Mouse (Mus musculus) kidney, adult 11 months (tissue): ENCODE measurements at regions not wholly inside any gene's neighbourhood (a gene's known extent, or its start where the extent isn't known, plus 50 kb on each side); places are given as distances from the start of the nearest gene placed in this dataset.

Experiments
- DNase-seq: peaks from one replicate; pipeline ENCODE4 v3.0.0; 2022

DNA sequence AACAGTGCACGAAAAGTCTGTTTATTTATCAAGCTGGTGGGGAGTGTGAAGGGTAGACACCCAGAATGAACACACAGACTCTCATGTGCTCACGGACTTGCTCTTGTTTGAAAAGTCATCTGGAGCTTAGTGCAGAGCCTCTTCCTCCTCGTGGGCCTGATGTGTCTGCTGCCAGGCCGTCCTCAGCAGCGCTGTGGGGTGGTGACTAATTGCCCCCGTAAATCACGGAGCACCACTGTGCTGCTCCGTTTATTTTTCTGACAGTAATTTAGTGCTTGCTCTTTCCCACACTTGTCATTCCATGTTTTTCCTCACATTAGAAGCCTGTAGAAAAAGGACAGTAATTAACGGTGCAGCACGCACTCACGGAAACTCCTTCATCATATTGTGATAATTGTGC lies 51.2 kb upstream of the Gm17304 start:
- no peak for DNase-seq

DNA sequence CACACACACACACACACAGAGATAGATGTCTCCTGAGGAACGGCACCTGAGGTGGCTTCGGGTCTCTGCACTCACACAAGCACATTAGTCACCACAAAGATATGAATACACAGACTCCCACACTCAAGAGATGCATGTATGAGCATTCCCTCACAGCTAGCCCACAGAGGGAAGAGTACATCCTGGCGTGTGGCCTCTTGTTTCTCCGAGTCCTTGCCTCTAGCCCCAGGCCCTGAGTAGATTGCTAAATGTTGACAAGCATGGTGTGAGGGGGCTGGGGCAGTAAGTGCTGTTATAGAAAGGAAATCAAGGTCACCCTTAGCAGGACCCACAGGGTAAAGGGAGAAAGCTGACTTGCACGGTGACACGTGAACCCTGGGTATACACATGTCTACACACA lies 69.6 kb upstream of the Gm17304 start:
- no peak for DNase-seq

DNA sequence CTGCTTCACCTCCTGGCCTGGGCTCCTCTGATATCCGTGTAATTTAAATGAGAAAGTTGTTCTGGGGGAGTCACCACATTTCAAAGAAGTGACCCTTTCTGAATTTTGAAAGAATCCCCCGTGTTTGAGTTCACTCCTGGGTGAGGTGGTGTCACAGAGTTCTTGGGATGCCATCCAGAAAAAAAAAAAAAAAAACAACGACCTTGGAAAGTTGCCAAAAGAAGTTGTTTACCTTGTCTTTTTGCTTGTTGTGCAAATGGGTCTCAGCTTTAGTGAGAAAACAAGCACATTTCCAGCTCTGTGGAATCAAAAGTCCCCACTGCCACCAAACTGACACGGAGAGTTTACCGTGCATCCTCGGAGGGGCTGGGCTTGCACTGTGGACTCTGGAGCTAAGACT lies 71.7 kb upstream of the Gm17304 start:
- peak; percentile 4 for DNase-seq

DNA sequence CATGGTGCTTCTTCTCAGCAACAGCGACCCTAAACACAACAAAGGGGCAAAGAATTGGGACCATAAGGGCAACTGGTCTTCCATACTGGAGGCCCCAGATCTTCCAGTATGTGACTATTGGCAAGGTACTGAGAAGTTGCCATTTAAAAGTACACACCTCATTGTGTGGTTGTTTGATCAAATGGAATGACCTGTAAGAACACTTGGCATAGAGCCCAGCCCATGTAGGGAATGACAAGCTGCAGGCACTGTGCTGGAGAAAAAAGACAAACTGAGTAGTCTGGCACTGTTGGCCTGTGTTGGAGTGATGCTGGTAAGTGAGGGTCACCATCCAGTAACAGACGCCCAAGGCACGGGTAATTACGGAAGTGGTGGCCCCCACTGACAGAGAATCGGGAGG lies 72.8 kb upstream of the Gm17304 start:
- no peak for DNase-seq

DNA sequence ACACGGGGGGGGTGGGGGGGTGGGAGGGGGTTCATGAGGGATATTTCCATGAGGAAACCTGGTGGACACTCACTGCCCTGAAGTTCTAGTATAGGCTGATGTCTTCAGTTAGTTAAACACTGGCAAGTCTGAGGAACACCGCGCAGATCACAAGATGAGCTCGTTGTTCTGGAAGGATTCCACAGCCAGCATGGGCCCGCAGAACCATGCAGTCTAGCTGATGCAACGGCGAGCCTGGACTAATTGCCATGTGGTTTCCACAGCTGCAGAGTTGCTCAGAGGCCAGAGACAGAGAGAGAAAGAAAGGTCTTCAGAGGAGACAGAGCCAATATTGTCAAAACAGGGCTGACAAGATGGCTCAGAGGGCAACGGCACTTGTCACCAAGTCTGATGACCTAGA lies 70.8 kb upstream of the Barhl2 start:
- no peak for DNase-seq

DNA sequence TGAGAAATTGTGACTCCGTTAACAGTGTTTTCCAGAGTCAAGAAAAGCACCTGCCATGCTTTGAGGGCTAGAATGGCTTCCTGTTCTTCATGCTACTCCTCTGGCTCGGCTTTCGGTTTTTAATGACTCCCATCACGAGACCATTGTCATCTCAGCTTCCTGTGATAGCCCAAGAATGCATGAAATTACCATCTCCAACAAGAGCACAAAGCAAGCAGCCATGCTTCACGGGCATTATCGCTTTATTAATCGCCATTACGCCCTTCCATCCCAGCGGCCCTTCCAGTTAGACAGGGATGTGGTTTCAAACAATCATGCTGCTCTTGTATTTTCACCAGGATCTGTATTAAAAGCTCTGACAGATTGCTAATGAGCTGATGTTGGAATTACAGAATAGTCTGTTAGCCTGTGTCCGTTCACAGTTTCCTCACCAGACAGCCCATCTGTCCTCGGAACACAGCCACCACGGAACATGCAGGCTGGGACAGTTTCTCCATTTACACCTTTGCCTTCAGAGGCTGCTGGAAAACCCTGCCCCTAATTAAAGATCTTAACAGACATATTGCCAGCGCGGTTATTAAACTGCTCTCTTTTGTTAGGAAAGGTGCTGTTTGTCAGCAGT lies 69.5 kb upstream of the Barhl2 start:
- no peak for DNase-seq

DNA sequence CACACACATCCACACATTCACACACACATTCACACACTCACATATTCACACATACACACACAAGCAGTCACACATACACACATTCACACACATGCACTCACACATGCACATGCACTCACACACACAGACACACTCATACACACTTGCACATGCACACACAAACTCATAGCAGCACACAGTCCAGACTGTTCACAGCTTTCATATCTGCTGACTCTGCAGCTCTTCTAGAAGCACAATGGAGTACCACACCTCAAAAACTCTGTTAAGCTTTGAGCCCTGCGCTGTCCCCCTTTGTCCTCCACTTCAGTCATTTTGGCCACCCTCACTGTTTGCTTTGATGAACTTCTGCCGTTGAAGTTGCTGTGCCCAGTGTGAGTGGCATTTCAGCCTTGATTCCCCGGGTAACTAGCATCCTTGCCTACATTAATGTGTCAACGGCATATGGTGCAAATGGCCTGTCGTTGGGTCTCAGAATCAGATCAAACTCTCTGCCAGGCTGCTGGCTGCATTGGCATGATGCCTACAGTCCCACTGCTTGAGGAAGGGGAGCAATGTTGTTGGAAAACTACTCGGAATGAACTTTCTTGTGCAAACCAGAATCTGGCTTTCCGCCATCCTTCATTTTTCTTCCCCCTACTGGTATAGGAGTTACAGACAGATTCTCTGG lies 54.6 kb upstream of the Barhl2 start:
- DNase-seq, result no peak

DNA sequence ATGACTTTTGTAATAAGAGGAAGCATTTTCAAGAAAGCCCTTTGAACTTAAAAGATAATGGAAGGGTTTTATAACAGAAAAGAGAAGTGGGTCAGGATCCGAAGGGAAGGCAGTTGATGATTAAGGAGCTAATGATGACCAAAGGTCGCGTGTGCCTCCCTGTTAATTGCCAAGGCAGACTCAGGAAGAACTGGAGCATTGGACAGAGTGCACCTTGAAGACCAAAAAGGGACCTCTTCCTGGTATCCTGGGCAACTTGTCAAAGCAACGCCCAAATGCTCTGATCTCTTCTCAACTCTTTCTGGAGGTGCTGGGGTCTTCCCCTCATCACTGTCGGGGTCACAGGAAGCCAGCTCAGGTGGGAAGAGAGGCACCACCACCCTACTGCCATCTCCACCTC lies 49.9 kb upstream of the Barhl2 start:
- peak; percentile 25 for DNase-seq
